Mouse (Mus musculus): Measurements from ENCODE around the gene Wdr5b.

- TF ChIP-seq CTCF (IDR thresholded peaks at IDR 0.05; ENCODE audit: low read depth, low read length) (no peak), POLR2A (IDR thresholded peaks at IDR 0.05; ENCODE audit: borderline replicate concordance, low read depth, low read length) (no peak)
These were observed 30.1 kb downstream of the Wdr5b start for GRCm38 (mm10) chr16:36071071-36071449.
